Mouse (Mus musculus) limb, embryonic 11.5 days (tissue): ENCODE data around the gene Defb30. TPM values are rescaled to one million over a fixed set of nuclear protein-coding genes. Genes with fewer than 3 reads are reported as not detected.

Source experiments
- ATAC-seq: fragments of 200-750 bp; cut with Nextera tagmentation; 2 replicates; pipeline ENCODE4 v1.8.0; 2017; ENCODE audit warnings: low read depth; ENCODE audit not compliant: insufficient number of reproducible peaks, low FRiP score, low TSS enrichment
- DNase-seq: peaks from one replicate; pipeline ENCODE4 v3.0.0-alpha.2; 2015; ENCODE audit warnings: low spot score
- H3K27ac ChIP-seq: fragments of 300-500 bp; sonication (generic); replicated peaks from 2 replicates; pipeline ENCODE4 v1.5.1; 2014; ENCODE audit warnings: low read depth, mild to moderate bottlenecking, low read length
- H3K27me3 ChIP-seq: fragments of 300-500 bp; sonication (generic); 2 replicates; pipeline ENCODE4 v1.6.1; 2014; ENCODE audit warnings: mild to moderate bottlenecking, low read length, mixed read lengths; ENCODE audit not compliant: control insufficient read depth, insufficient read depth
- H3K36me3 ChIP-seq: fragments of 300-500 bp; sonication (generic); 2 replicates; pipeline ENCODE4 v1.6.1; 2014; ENCODE audit warnings: mild to moderate bottlenecking, low read length, moderate library complexity, mixed read lengths; ENCODE audit not compliant: control insufficient read depth, insufficient read depth
- H3K4me1 ChIP-seq: fragments of 300-500 bp; sonication (generic); 2 replicates; pipeline ENCODE4 v1.6.1; 2014; ENCODE audit warnings: low read length, mixed read lengths; ENCODE audit not compliant: control insufficient read depth, insufficient read depth
- H3K4me2 ChIP-seq: fragments of 300-500 bp; sonication (generic); 2 replicates; pipeline ENCODE4 v1.6.1; 2014; ENCODE audit warnings: low read depth, mild to moderate bottlenecking, moderate library complexity; ENCODE audit not compliant: severe bottlenecking
- H3K4me3 ChIP-seq: fragments of 300-500 bp; sonication (generic); 2 replicates; pipeline ENCODE4 v1.5.1; 2014; ENCODE audit warnings: low read depth, low read length
- H3K9ac ChIP-seq: fragments of 300-500 bp; sonication (generic); 2 replicates; pipeline ENCODE4 v1.6.1; 2014; ENCODE audit warnings: mild to moderate bottlenecking, low read length
- H3K9me3 ChIP-seq: fragments of 300-500 bp; sonication (generic); 2 replicates; pipeline ENCODE4 v1.6.1; 2016; ENCODE audit warnings: low read length; ENCODE audit not compliant: control insufficient read depth
- WGBS: fragments of 180-500 bp; shearing (Covaris S2); extraction: QIAGEN DNeasy Blood & Tissue Kit; methylation state at CpG from one replicate; pipeline ENCODE4 v1.1.7; 2014; 5-methylcytosine and 5-hydroxymethylcytosine counted together
- polyA plus RNA-seq: library from polyadenylated mRNA; unstranded; fragments of >200 nt; fragmentation: Nextera tagmentation; extraction: Ambion mirVana; gene quantifications from 2 replicates; pipeline ENCODE4 v1.2.1, GENCODE M21; 2014

Defb30 gene
- polyA plus RNA-seq, 1 experiment from 2014 or later = not detected

GRCm38 (mm10) chr14:62991271-62991670, 58.5 kb downstream of the Defb30 start:
- Histone ChIP-seq H3K27me3 (no peaks in the 10 kb centered on the region), H3K27ac (no peak overlapping the region), H3K9me3 (no peaks in the 10 kb centered on the region), H3K9ac (no peak overlapping the region), H3K4me2 (no peak overlapping the region), H3K4me1 (no peaks in the 10 kb centered on the region), H3K4me3 (no peak overlapping the region), H3K36me3 (no peaks in the 10 kb centered on the region)
- no peak for ATAC-seq
- peak; percentile 15 for DNase-seq
- 72% methylated on average over 3 of the region's 3 CpGs for whole genome bisulfite sequencing

GRCm38 (mm10) chr14:62984410-62984809, 65.3 kb downstream of the Defb30 start, which contains the start of gene Defb48:
TSS of gene Defb48 (minus strand) at chr14:62984510.
- H3K4me1 ChIP-seq = no peaks in the 10 kb centered on the region
- no peak for ATAC-seq
- no peaks in the 10 kb centered on the region for H3K36me3 ChIP-seq
- H3K27me3 ChIP-seq = no peaks in the 10 kb centered on the region
- H3K4me2 ChIP-seq = no peak within 1 kb of the TSS
- DNase-seq = peak; percentile 4
- no peak within 1 kb of the TSS for H3K9ac ChIP-seq
- H3K4me3 ChIP-seq = no peak within 1 kb of the TSS
- 68% methylated on average over 1 of the region's 1 CpGs for WGBS
- H3K9me3 ChIP-seq = no peaks in the 10 kb centered on the region
- H3K27ac ChIP-seq = no peak within 1 kb of the TSS

Other genes starting within 250 kb of the Defb30 start
- gene Wdfy2, start 212.3 kb downstream of the Defb30 start, polyA plus RNA-seq = 12.0 and 13.7 TPM in 2 replicates
- not detected in 2 replicates for gene Defb48, start 65.5 kb downstream of the Defb30 start, polyA plus RNA-seq
- gene Defb47, start 51.9 kb downstream of the Defb30 start, polyA plus RNA-seq = not detected in 2 replicates
- gene Defb43, start 38.2 kb downstream of the Defb30 start, polyA plus RNA-seq = not detected in 2 replicates
- not detected in 2 replicates for gene Defb42, start 3.0 kb downstream of the Defb30 start, polyA plus RNA-seq